Mouse (Mus musculus) ES-E14 (cell line): ENCODE data around the gene Vars.

Source experiments
- CHD2 ChIP-seq: IDR thresholded peaks from 2 replicates; pipeline ENCODE4 v1.6.1; 2014; ENCODE audit warnings: mild to moderate bottlenecking, low read depth, low read length, inconsistent platforms
- HCFC1 ChIP-seq: IDR thresholded peaks from 2 replicates; pipeline ENCODE4 v1.6.1; 2012; ENCODE audit warnings: low read length, inconsistent platforms, borderline replicate concordance; ENCODE audit not compliant: insufficient read depth
- MAFK ChIP-seq: IDR thresholded peaks from 2 replicates; pipeline ENCODE4 v1.6.1; 2014; ENCODE audit warnings: mild to moderate bottlenecking, low read depth, low read length, inconsistent platforms; ENCODE audit not compliant: insufficient read depth
- ZC3H11A ChIP-seq: IDR thresholded peaks from 2 replicates; pipeline ENCODE4 v1.6.1; 2012; ENCODE audit warnings: low read depth, mild to moderate bottlenecking, inconsistent platforms, low read length, borderline replicate concordance
- ZNF384 ChIP-seq: IDR thresholded peaks from 2 replicates; pipeline ENCODE4 v1.6.1; 2012; ENCODE audit warnings: low read depth, low read length, inconsistent platforms

GRCm38 (mm10) chr17:34984218-34984617 lies 16.6 kb upstream of the Vars start:
- no peak for TF ChIP-seq ZC3H11A
- TF ChIP-seq CHD2, result no peak
- TF ChIP-seq HCFC1, result no peak
- no peak for TF ChIP-seq MAFK
- TF ChIP-seq ZNF384, result no peak
